Mouse (Mus musculus) spleen, adult 18-20 months (tissue): ENCODE data around the gene E130218I03Rik.
"Not testable (repeated sequence)": the region's sequence is repeated elsewhere in the genome, so short reads cannot be mapped to it uniquely, and the experiment has no call there.

Source experiments
- DNase-seq, 2 experiments: peaks; one replicate each; pipeline ENCODE4 v3.0.0; 2022; ENCODE audit warnings: mixed read lengths in 2 of 2

The E130218I03Rik gene

GRCm38 (mm10) chr4:134252131-134252910, 8.9 kb downstream of the E130218I03Rik start:
- no peak for DNase-seq

GRCm38 (mm10) chr4:134252911-134253721, 9.7 kb downstream of the E130218I03Rik start:
- DNase-seq = no peak

GRCm38 (mm10) chr4:134253722-134254324, 10.4 kb downstream of the E130218I03Rik start, which contains the start of gene Grrp1:
Gene Grrp1, minus strand, starts transcription at chr4:134254106.
- no peak for DNase-seq

DNA sequence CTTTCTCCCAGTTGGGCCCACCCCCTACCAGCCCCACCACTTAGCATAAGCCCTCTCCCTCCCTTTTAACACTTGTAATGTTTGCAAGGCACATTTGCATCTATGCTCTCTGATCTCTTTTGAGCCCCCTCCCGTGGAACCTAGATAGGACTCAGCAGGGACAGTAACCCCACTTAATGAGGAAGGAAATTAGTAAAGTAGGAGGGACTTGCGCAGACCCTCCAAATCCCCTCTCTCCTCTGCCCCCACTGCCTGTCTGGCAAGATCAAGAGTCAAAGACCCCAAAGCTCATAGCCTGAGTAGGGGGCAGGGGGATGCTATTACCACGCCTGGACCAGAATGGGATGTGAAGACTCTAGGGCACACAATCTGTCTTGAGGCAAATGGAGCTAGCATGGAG, 11.4 kb downstream of the E130218I03Rik start:
- no peak for DNase-seq

DNA sequence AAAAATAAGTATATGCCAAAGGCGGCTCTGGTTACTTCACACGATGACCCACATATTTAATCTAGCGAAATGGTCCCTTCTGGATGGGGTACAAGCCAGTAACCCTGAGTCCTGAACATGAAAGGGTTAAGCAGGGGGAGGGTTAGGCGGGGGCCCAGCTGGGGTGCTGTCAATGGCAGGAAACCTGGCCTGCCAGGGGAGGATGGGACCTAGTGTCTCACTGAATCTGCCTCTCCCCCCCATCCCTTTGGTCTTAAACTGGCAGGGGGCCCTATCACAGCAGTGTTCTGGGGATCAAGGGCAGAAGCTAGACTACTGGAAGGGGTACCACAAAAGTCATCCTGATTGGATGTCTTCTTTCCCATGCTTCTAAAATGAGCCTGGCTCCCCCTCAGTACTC, 12.4 kb downstream of the E130218I03Rik start:
- DNase-seq = no peak

DNA sequence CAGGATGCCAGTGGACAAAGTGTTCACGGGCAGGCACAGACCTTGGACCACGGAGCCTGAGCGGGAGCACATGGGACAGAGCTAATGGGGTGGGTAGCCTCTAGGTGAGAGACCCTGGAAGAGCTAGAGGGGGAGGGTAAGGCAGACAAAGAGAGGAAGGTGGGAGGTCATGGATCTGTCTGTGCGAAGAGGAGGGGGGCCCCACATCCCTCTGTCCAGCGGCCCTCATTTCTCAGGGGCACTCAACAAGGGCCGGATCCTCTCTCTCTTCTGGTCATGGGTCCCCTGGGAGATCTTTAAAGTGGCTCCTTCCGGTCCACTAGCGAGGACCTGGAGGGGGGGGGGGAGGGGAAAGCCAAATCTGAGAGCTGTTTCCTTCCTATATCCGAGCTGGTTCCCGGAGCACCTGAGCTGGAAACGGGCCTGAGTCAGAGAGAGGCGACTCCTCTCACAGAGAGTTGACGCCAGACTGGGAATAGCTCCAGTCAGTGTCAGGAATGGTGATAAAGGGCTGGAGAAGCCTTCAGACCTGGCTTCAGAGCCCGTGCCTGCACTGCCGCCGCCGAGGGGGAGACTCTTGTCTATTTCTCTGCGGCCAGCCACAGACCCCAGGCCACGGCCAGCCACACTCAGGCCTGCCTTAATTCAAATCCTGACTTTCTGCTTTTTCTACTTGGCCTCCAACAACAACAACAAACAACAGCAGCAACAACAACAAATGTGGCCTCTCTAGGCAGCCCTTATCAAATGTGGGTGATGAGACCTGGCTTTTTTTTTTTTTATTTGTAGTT, 13.1 kb downstream of the E130218I03Rik start:
- DNase-seq = no peak

DNA sequence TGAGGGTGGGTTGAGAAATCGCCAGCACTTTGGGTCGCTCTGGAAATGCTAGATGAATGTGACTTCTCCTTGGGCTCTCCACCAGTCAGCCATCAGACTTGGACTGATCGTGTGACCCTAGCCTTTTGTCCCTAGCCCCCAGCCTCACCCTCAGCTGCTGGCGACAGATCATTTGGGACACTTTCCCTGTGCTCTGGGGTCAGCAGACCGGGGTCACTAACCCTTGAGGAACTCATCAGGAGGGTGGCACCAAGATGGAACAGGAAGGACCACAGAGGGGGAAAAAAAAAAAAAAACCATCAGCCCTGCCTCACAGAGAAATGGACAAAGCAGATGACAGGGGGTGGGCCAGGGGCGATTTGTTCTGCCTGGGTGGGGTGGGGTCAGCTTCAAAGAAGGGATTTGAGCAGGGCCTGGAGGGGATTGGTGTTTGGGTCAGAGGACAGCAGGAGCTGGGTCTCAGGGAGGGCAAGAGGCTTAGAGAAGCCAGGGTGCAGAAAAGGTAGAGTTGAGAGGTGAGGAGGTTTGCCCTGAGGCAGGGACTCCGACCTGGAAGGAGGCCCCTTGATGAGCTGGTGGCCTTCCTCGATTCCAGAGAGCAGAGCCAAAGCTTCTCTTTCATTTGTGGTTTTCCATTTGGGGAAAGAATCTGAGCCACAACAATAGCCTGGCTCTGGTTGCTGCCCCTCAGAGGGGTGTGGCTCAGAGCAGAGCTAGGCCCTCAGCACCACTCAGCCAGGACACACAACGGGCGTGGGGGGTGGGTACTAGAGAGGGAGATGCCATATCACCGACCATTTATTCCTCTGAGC, 13.9 kb downstream of the E130218I03Rik start:
- DNase-seq = no peak

GRCm38 (mm10) chr4:134258354-134258753, 14.9 kb downstream of the E130218I03Rik start:
- DNase-seq = no peak

GRCm38 (mm10) chr4:134263191-134263590, 19.7 kb downstream of the E130218I03Rik start:
- DNase-seq = peak in 1 of 2 experiments; percentile 44

GRCm38 (mm10) chr4:134265860-134266585, 22.6 kb downstream of the E130218I03Rik start:
- DNase-seq = no peak

GRCm38 (mm10) chr4:134268102-134268655, 24.7 kb downstream of the E130218I03Rik start:
- no peak for DNase-seq

- DNase-seq = not testable (repeated sequence)
Observed at GRCm38 (mm10) chr4:134269622-134270021, 26.2 kb downstream of the E130218I03Rik start.

- no peak for DNase-seq
Observed at GRCm38 (mm10) chr4:134271979-134272378, 28.5 kb downstream of the E130218I03Rik start.

DNA sequence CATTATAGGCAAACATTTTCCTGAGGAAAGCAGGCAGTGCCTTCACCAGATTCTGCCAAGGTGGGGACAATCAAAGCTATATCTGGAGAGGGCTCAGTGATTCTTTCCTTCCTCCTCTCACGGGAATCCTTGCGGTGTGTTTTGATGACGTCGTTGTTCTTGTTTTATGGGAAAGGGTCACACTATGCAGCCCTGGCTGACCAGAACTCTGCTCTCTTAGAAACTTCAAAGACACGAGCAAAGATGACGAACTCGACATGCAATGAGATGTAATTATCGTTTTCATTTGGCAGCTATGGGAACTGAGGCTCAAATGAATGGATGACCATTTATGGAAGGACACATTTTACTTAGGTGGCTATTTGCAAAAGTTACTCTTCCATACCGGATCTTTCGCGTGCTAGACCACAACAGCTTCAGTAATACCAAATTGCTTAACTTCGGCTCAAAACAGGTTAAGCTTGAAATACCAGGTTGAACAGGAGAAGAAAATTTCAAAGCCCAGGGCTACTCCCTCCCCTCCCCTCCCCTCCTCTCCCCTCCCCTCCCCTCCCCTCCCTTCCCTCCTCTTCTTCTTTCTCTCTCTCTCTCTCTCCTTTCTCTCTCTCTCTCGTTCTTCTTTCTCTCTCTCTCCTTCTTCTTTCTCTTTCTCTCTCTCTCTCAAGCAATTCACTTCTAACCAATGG, 29.4 kb downstream of the E130218I03Rik start:
- DNase-seq = no peak

DNA sequence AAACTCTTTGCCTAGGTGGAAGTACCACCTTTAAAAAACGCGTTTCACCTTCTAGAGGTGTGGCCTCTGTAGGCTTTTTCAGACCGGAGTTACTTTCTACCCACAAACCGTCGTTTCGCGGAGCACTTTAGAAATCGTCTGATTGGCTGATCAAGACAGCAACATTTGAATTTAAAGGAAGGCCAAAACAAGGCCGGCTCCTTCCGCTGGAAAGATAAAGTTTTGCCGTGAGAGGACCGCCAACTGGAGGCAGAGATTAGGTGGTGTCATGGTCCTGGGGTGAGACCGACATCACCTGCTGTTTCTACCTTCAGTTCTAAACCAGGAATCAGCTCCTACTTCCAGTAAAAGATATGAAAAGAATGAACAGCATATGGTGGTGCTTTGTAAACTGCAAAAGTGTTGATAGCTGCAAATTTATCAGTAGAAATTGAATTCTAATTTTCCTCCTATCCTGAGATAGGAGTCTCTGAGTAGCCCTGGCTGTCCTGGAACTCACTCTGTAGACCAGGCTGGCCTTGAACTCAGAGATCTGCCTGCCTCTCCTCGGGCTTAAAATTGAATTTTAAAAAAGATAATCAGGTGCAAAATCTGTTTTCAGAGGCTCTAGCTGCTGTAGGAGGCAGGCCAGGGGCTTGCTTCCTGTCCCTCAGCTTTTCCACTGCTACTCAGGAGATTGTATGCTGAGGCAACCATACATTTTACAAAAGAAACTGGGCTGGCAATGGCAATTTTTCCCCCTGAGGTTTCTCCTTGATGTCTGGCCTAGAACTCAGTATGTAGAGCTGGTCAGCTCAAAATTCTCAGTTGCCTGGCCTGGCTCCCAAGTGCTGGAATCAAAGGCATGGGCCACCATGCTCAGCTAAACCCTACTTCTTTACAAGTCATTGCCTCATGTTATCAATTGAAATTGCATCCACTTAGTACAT, 30.2 kb downstream of the E130218I03Rik start:
- DNase-seq = peak; percentile 25 to 31

GRCm38 (mm10) chr4:134284942-134285341, 41.5 kb downstream of the E130218I03Rik start:
- no peak for DNase-seq

- DNase-seq = no peak
Observed at GRCm38 (mm10) chr4:134286226-134287167, 43.0 kb downstream of the E130218I03Rik start.

DNA sequence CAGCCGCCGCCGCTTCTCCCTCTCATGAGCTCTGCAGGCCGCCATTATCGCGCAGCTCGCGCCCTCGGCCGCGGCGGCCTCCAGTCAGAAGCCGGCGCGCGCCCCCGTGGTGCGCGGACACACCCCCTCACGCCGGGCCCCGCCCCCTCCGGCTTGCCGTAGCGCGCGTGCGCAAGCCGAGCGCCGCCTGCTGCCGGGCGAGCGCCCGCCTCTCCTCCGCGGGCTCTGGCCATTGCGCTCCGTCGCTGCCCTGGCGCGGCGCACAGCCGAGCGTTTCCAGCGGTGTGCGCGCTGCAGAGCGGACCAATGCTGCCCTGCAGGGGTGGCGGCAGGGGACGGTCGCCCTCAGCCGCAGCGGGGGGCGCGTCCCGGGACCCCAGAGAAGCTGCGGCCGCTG, 43.7 kb downstream of the E130218I03Rik start:
- peak; percentile 93 to 98 for DNase-seq
